In genomic region chr5:86118457-86119094, GRCm38 (mm10) we compare ENCODE assay signal across 26 mouse cellular contexts. TPM values are rescaled to one million over a fixed set of nuclear protein-coding genes. Genes with fewer than 3 reads are reported as not detected.
DNase-seq lines count a peak whose midpoint lies in the region; ATAC-seq and TF ChIP-seq lines count a peak whose summit lies in the region.
"Had no signal": no experiment of that assay in that cellular context is flagged by ENCODE, and none has a peak within 500 bp of the region (broad histone marks: within the 10 kb centered on the region; RNA-seq: fewer than 3 reads in every experiment).

No protein-coding gene starts in this region.

- no peaks in the 10 kb centered on the region for H3K9me3 ChIP-seq in liver, postnatal 0 days (ENCODE audit: low read length)
- H3K9me3 ChIP-seq in limb, embryonic 10.5 days (replicated peaks), result no peaks in the 10 kb centered on the region
- H3K9me3 ChIP-seq: forebrain, embryonic 10.5 days; heart, embryonic 13.5 days; hindbrain, embryonic 15.5 days; limb, embryonic 15.5 days; midbrain, embryonic 12.5 days; stomach, embryonic 15.5 days had no signal

- H3K9ac ChIP-seq in liver, adult 2 months (ENCODE audit: low read depth, low read length), result no peak overlapping the region
- no peak overlapping the region for H3K9ac ChIP-seq in liver, postnatal 0 days (replicated peaks)
- H3K9ac ChIP-seq: heart, embryonic 13.5 days; hindbrain, embryonic 15.5 days; limb, embryonic 15.5 days; midbrain, embryonic 12.5 days; stomach, embryonic 15.5 days had no signal

- DNase-seq in liver, adult 2 months (ENCODE audit: extremely low read depth, low read depth, low spot score), result peak; percentile 12
- DNase-seq in liver, postnatal 0 days, result no peak
- DNase-seq in adipocyte (ENCODE audit: low spot score), result peak; percentile 21
- peak; percentile 25 for DNase-seq in splenic B cell, adult 2 months (ENCODE audit: low read depth, low spot score)
- DNase-seq in frontal cortex, postnatal 36 days (ENCODE audit: low spot score in 2 of 2), result no peak
- no peak for DNase-seq in limb, embryonic 10.5 days (ENCODE audit: low spot score)
- DNase-seq in cerebellum, adult 9-10 months, result no peak
- DNase-seq: adrenal gland, adult 8-10 months; cerebellum, adult 11-12 months; cerebellum, postnatal 25 days; heart, adult 18-20 months; kidney, adult 2 months; kidney, postnatal 10 days; lung, postnatal 10 days; right cerebral cortex, postnatal 14 days had no signal

- no peak overlapping the region for H3K27ac ChIP-seq in liver, adult 2 months (replicated peaks; ENCODE audit: insufficient read depth, low read depth, low read length)
- no peak overlapping the region for H3K27ac ChIP-seq in liver, postnatal 0 days (ENCODE audit: low read depth)
- peak overlapping the region; percentile 12; the same call in 1 of the 2 replicates for H3K27ac ChIP-seq in macrophage
- no peak overlapping the region for H3K27ac ChIP-seq in limb, embryonic 10.5 days
- H3K27ac ChIP-seq: forebrain, embryonic 10.5 days; heart, embryonic 13.5 days; hindbrain, embryonic 15.5 days; layer of hippocampus, adult 2 months; limb, embryonic 15.5 days; midbrain, embryonic 12.5 days; stomach, embryonic 15.5 days had no signal

- peaks cover 2% of the 10 kb centered on the region; the same call in 1 of the 2 replicates for H3K4me1 ChIP-seq in liver, adult 2 months (ENCODE audit: control insufficient read depth, insufficient read depth, low read length)
- no peaks in the 10 kb centered on the region for H3K4me1 ChIP-seq in liver, postnatal 0 days (ENCODE audit: insufficient read depth)
- H3K4me1 ChIP-seq in limb, embryonic 10.5 days, result no peaks in the 10 kb centered on the region
- H3K4me1 ChIP-seq: forebrain, embryonic 10.5 days; hindbrain, embryonic 15.5 days; limb, embryonic 15.5 days; midbrain, embryonic 12.5 days; stomach, embryonic 15.5 days had no signal

- no peak for TF ChIP-seq CTCF in liver, adult 2 months (IDR thresholded peaks at IDR 0.05; ENCODE audit: low read depth, low read length)
- TF ChIP-seq CTCF in liver, postnatal 0 days (IDR thresholded peaks at IDR 0.05; ENCODE audit: low read depth), result no peak

- no peak overlapping the region for H3K4me2 ChIP-seq in liver, postnatal 0 days (ENCODE audit: low read depth, low read length)
- H3K4me2 ChIP-seq: heart, embryonic 13.5 days; hindbrain, embryonic 15.5 days; limb, embryonic 15.5 days; midbrain, embryonic 12.5 days; stomach, embryonic 15.5 days had no signal

- TF ChIP-seq EP300 in liver, postnatal 0 days (IDR thresholded peaks at IDR 0.05; ENCODE audit: low read depth), result no peak

- ATAC-seq in liver, postnatal 0 days, result no peak

- peaks cover 8% of the 10 kb centered on the region for H3K36me3 ChIP-seq in liver, adult 2 months (ENCODE audit: control insufficient read depth, insufficient read depth, low read length)
- peaks cover 13% of the 10 kb centered on the region for H3K36me3 ChIP-seq in liver, postnatal 0 days (replicated peaks; ENCODE audit: insufficient read depth, low read length)
- peaks cover 12% of the 10 kb centered on the region; the same call in 1 of the 2 replicates for H3K36me3 ChIP-seq in macrophage (ENCODE audit: inconsistent target)
- peaks cover 2% of the 10 kb centered on the region; the same call in 1 of the 2 replicates for H3K36me3 ChIP-seq in splenic B cell, adult 2 months (ENCODE audit: control insufficient read depth, insufficient read depth, low read length, poor library complexity, severe bottlenecking)
- H3K36me3 ChIP-seq in limb, embryonic 10.5 days, result peaks cover 43% of the 10 kb centered on the region

- WGBS in liver, adult 2 months, result 82% methylated on average over 9 of the region's 9 CpGs
- 83% methylated on average over 9 of the region's 9 CpGs for WGBS in liver, postnatal 0 days (ENCODE audit: insufficient replicate concordance)
- 58% methylated on average over 9 of the region's 9 CpGs for WGBS in macrophage (ENCODE audit: missing documents)
- WGBS in limb, embryonic 10.5 days, result 91% methylated on average over 9 of the region's 9 CpGs

- H3K4me3 ChIP-seq in liver, adult 2 months (ENCODE audit: insufficient read depth, low read depth, low read length), result no peak overlapping the region
- no peak overlapping the region for H3K4me3 ChIP-seq in liver, postnatal 0 days (ENCODE audit: low read depth, low read length)
- peak overlapping the region; percentile 4; the same call in 1 of the 2 replicates for H3K4me3 ChIP-seq in macrophage (ENCODE audit: inconsistent target)
- H3K4me3 ChIP-seq in limb, embryonic 10.5 days, result no peak overlapping the region
- H3K4me3 ChIP-seq: forebrain, embryonic 10.5 days; heart, embryonic 13.5 days; hindbrain, embryonic 15.5 days; layer of hippocampus, adult 2 months; limb, embryonic 15.5 days; midbrain, embryonic 12.5 days; stomach, embryonic 15.5 days had no signal

- TF ChIP-seq POLR2A in liver, adult 2 months (IDR thresholded peaks at IDR 0.05; ENCODE audit: extremely low read depth, insufficient read depth, low read length), result no peak

- H3K27me3 ChIP-seq in liver, adult 2 months (ENCODE audit: control insufficient read depth, insufficient read depth, low read length), result no peaks in the 10 kb centered on the region
- H3K27me3 ChIP-seq in liver, postnatal 0 days (ENCODE audit: insufficient read depth, low read length), result no peaks in the 10 kb centered on the region
- H3K27me3 ChIP-seq in splenic B cell, adult 2 months (ENCODE audit: control insufficient read depth, insufficient read depth, low read length, poor library complexity, severe bottlenecking), result no peaks in the 10 kb centered on the region
- no peaks in the 10 kb centered on the region for H3K27me3 ChIP-seq in limb, embryonic 10.5 days (ENCODE audit: low read depth, poor library complexity, severe bottlenecking)
- H3K27me3 ChIP-seq: heart, embryonic 13.5 days; hindbrain, embryonic 15.5 days; limb, embryonic 15.5 days; midbrain, embryonic 12.5 days; stomach, embryonic 15.5 days had no signal

- no peaks in the 10 kb centered on the region for H3K79me2 ChIP-seq in liver, adult 2 months (ENCODE audit: control insufficient read depth, insufficient read depth, low read length)
- H3K79me2 ChIP-seq in macrophage (ENCODE audit: inconsistent target), result no peaks in the 10 kb centered on the region

RNA-seq across cellular contexts. Expression of gene Stap1, which starts 47.0 kb away (rescaled TPM):
- total RNA-seq in liver, adult 2 months (2014; rRNA removed), result 0.74 and 1.1 TPM in 2 replicates
- 0.34 and 0.38 TPM in 2 replicates for polyA plus RNA-seq in liver, adult 2 months (2012; rRNA removed)
- polyA plus RNA-seq in liver, postnatal 0 days (2015; fragmentation: Nextera tagmentation; extraction: Ambion mirVana), result 3.9 and 4.1 TPM in 2 replicates
- 100 to 1,000 TPM in 13 of 26 experiments, 10 to 100 TPM in 13; 12.3 to 386 (median 98.8) TPM for total RNA-seq in macrophage (2018; cell fraction: chromatin; rRNA removed)
- 10 to 100 TPM; 15.9 to 40.3 (median 28.5) TPM for total RNA-seq in macrophage (2018; cell fraction: cytosol; rRNA removed)
- 100 to 1,000 TPM in 9 of 26 experiments, 10 to 100 TPM in 17; 32.8 to 249 (median 83.5) TPM for total RNA-seq in macrophage (2018; cell fraction: nucleus; rRNA removed)
- 23.6 to 56.7 TPM (median 42.1 TPM) in 3 replicates for polyA plus RNA-seq in macrophage (2018)
- 0.08 TPM in 1 of 2 replicates, not detected in the other for polyA plus RNA-seq in limb, embryonic 10.5 days (2016; fragmentation: Nextera tagmentation; extraction: Ambion mirVana)
- total RNA-seq: gastrocnemius, adult 8-10 months; layer of hippocampus, adult 2 months; left cerebral cortex, postnatal 25 days; MEL had no signal

RNA-seq across cellular contexts. Expression of gene Cenpc1, which starts 53.2 kb away (rescaled TPM):
- total RNA-seq in liver, adult 2 months (2014; rRNA removed), result 2.8 and 3.2 TPM in 2 replicates
- 0.93 and 1.1 TPM in 2 replicates for polyA plus RNA-seq in liver, adult 2 months (2012; rRNA removed)
- polyA plus RNA-seq in liver, postnatal 0 days (2015; fragmentation: Nextera tagmentation; extraction: Ambion mirVana), result 7.1 and 8.8 TPM in 2 replicates
- 10 to 100 TPM; 43.2 to 81.1 (median 59.7) TPM for total RNA-seq in macrophage (2018; cell fraction: chromatin; rRNA removed)
- 10 to 100 TPM in 20 of 26 experiments, 1 to 10 TPM in 6; 8.5 to 13.7 (median 11.1) TPM for total RNA-seq in macrophage (2018; cell fraction: cytosol; rRNA removed)
- 10 to 100 TPM; 16.5 to 54.6 (median 32.7) TPM for total RNA-seq in macrophage (2018; cell fraction: nucleus; rRNA removed)
- polyA plus RNA-seq in macrophage (2018), result 8.8 to 16.9 TPM (median 12.0 TPM) in 3 replicates
- 32.7 and 37.7 TPM in 2 replicates for polyA plus RNA-seq in limb, embryonic 10.5 days (2016; fragmentation: Nextera tagmentation; extraction: Ambion mirVana)

RNA-seq across cellular contexts. Expression of gene Uba6, which starts 54.0 kb away (rescaled TPM):
- total RNA-seq in liver, adult 2 months (2014; rRNA removed), result 5.0 and 5.5 TPM in 2 replicates
- 0.63 and 0.69 TPM in 2 replicates for polyA plus RNA-seq in liver, adult 2 months (2012; rRNA removed)
- 1.9 and 2.0 TPM in 2 replicates for polyA plus RNA-seq in liver, postnatal 0 days (2015; fragmentation: Nextera tagmentation; extraction: Ambion mirVana)
- 10 to 100 TPM; 17.5 to 69.3 (median 26.1) TPM for total RNA-seq in macrophage (2018; cell fraction: chromatin; rRNA removed)
- 10 to 100 TPM; 10.8 to 27.0 (median 15.4) TPM for total RNA-seq in macrophage (2018; cell fraction: cytosol; rRNA removed)
- total RNA-seq in macrophage (2018; cell fraction: nucleus; rRNA removed), result 10 to 100 TPM; 11.1 to 43.7 (median 20.8) TPM
- polyA plus RNA-seq in macrophage (2018), result 8.5 to 13.8 TPM (median 9.9 TPM) in 3 replicates
- polyA plus RNA-seq in limb, embryonic 10.5 days (2016; fragmentation: Nextera tagmentation; extraction: Ambion mirVana), result 14.6 and 17.5 TPM in 2 replicates

Comparison
In these comparisons a context has a peak if more than half of its experiments do, and no peak if none do; other contexts are left out.
1. DNase-seq: peak in liver, adult 2 months (single experiment), adipocyte (single experiment) and splenic B cell, adult 2 months (single experiment); none in liver, postnatal 0 days (single experiment), frontal cortex, postnatal 36 days (0 of 2), limb, embryonic 10.5 days (single experiment) and cerebellum, adult 9-10 months (single experiment).